Mouse (Mus musculus) ES-E14 (cell line): ENCODE data around the gene Fnbp1. TPM values are rescaled to one million over a fixed set of nuclear protein-coding genes. Genes with fewer than 3 reads are reported as not detected.

Source experiments
- DNase-seq: peaks from one replicate; pipeline ENCODE4 v3.0.0-alpha.2; 2013; ENCODE audit warnings: low read depth, low spot score
- H3K27ac ChIP-seq: 2 replicates; pipeline ENCODE4 v1.5.1; 2012; ENCODE audit warnings: low read depth, mild to moderate bottlenecking, low read length, moderate library complexity, mixed read lengths; ENCODE audit not compliant: poor library complexity, insufficient read depth, severe bottlenecking
- H3K36me3 ChIP-seq: 2 replicates; pipeline ENCODE4 v1.6.1; 2012; ENCODE audit warnings: mild to moderate bottlenecking, low read length, moderate library complexity, mixed read lengths; ENCODE audit not compliant: control insufficient read depth, poor library complexity, insufficient read depth, severe bottlenecking
- H3K4me1 ChIP-seq, 2 experiments: fragments of 150-350 bp in 1 of 2; sonication (generic) in 1 of 2; 2 replicates each; pipeline ENCODE4 v1.6.1; 2012; ENCODE audit warnings: low read length in 2 of 2, mild to moderate bottlenecking in 1 of 2, mixed read lengths in 1 of 2; ENCODE audit not compliant: control insufficient read depth in 2 of 2, insufficient read depth in 2 of 2, poor library complexity in 1 of 2
- H3K4me3 ChIP-seq, 2 experiments: fragments of 150-350 bp in 1 of 2; sonication (generic) in 1 of 2; 2 replicates each; pipeline ENCODE4 v1.5.1; 2012; ENCODE audit warnings: low read length in 2 of 2, low read depth in 1 of 2, mild to moderate bottlenecking in 1 of 2, mixed read lengths in 1 of 2; ENCODE audit not compliant: insufficient read depth in 1 of 2, poor library complexity in 1 of 2, severe bottlenecking in 1 of 2
- H3K9ac ChIP-seq: 2 replicates; pipeline ENCODE4 v1.6.1; 2012; ENCODE audit warnings: low read depth, mild to moderate bottlenecking, low read length, mixed read lengths; ENCODE audit not compliant: poor library complexity, insufficient read depth, severe bottlenecking
- H3K9me3 ChIP-seq: fragments of 150-350 bp; sonication (generic); 2 replicates; pipeline ENCODE4 v1.6.1; 2012; ENCODE audit warnings: low read depth, mild to moderate bottlenecking, low read length; ENCODE audit not compliant: control insufficient read depth, insufficient read depth
- CHD2 ChIP-seq: IDR thresholded peaks from 2 replicates; pipeline ENCODE4 v1.6.1; 2014; ENCODE audit warnings: mild to moderate bottlenecking, low read depth, low read length, inconsistent platforms
- HCFC1 ChIP-seq: IDR thresholded peaks from 2 replicates; pipeline ENCODE4 v1.6.1; 2012; ENCODE audit warnings: low read length, inconsistent platforms, borderline replicate concordance; ENCODE audit not compliant: insufficient read depth
- MAFK ChIP-seq: IDR thresholded peaks from 2 replicates; pipeline ENCODE4 v1.6.1; 2014; ENCODE audit warnings: mild to moderate bottlenecking, low read depth, low read length, inconsistent platforms; ENCODE audit not compliant: insufficient read depth
- ZC3H11A ChIP-seq: IDR thresholded peaks from 2 replicates; pipeline ENCODE4 v1.6.1; 2012; ENCODE audit warnings: low read depth, mild to moderate bottlenecking, inconsistent platforms, low read length, borderline replicate concordance
- ZNF384 ChIP-seq: IDR thresholded peaks from 2 replicates; pipeline ENCODE4 v1.6.1; 2012; ENCODE audit warnings: low read depth, low read length, inconsistent platforms
- in situ Hi-C, 2 experiments: fragments of 600-800 bp; cut with MboI; formaldehyde crosslinking; loops; one replicate each; pipeline ENCODE4 v1.15.1; 2025; ENCODE audit warnings: low sequenced_read_pairs in 2 of 2, inconsistent platforms in 1 of 2; ENCODE audit not compliant: unreplicated experiment in 2 of 2
- total RNA-seq: library from RNA; depleted of rRNA; stranded (reverse); fragments of 300-350 nt; gene quantifications from 2 replicates; pipeline ENCODE4 v1.2.3, GENCODE M21; 2012

Gene Fnbp1
- total RNA-seq, 1 experiment, result 16.5 TPM

GRCm38 (mm10) chr2:31126048-31126447 lies 15.8 kb downstream of the Fnbp1 start:
- no peak overlapping the region for H3K9ac ChIP-seq
- no peak overlapping the region for H3K4me3 ChIP-seq
- DNase-seq, result no peak
- H3K9me3 ChIP-seq, result no peaks in the 10 kb centered on the region
- H3K27ac ChIP-seq, result no peak overlapping the region
- peaks cover 17 to 37% of the 10 kb centered on the region in 2 experiments for H3K4me1 ChIP-seq
- TF ChIP-seq CHD2, result no peak
- in situ Hi-C loops, result no loop called here
- no peaks in the 10 kb centered on the region for H3K36me3 ChIP-seq

GRCm38 (mm10) chr2:31125156-31125555 lies 16.7 kb downstream of the Fnbp1 start:
- H3K4me3 ChIP-seq, result no peak overlapping the region

GRCm38 (mm10) chr2:31124694-31125093 lies 17.1 kb downstream of the Fnbp1 start:
- Histone ChIP-seq H3K4me1 (peaks cover 11 to 34% of the 10 kb centered on the region in 2 experiments), H3K27ac (no peak overlapping the region), H3K9ac (no peak overlapping the region), H3K36me3 (no peaks in the 10 kb centered on the region), H3K9me3 (no peaks in the 10 kb centered on the region), H3K4me3 (no peak overlapping the region)
- TF ChIP-seq ZC3H11A (no peak), MAFK (no peak)
- in situ Hi-C loops, result no loop called here
- no peak for DNase-seq

More at GRCm38 (mm10) chr2:31125156-31125555, 16.7 kb downstream of the Fnbp1 start:
- Histone ChIP-seq H3K27ac (no peak overlapping the region), H3K36me3 (no peaks in the 10 kb centered on the region), H3K9me3 (no peaks in the 10 kb centered on the region), H3K4me1 (peaks cover 13 to 33% of the 10 kb centered on the region in 2 experiments), H3K9ac (no peak overlapping the region)
- TF ChIP-seq MAFK, result no peak
- no peak for TF ChIP-seq ZNF384
- no peak for TF ChIP-seq HCFC1
- no peak for TF ChIP-seq CHD2
- no peak for TF ChIP-seq ZC3H11A
- no peak for DNase-seq
- in situ Hi-C loops, result no loop called here

- H3K9ac ChIP-seq, result no peak overlapping the region
- in situ Hi-C loops, result no loop called here
- no peaks in the 10 kb centered on the region for H3K36me3 ChIP-seq
- H3K27ac ChIP-seq, result no peak overlapping the region
- H3K4me3 ChIP-seq, result no peak overlapping the region
- TF ChIP-seq HCFC1, result no peak
- no peak for TF ChIP-seq MAFK
- TF ChIP-seq CHD2, result no peak
- no peak for TF ChIP-seq ZC3H11A
- no peak for TF ChIP-seq ZNF384
- DNase-seq, result no peak
- H3K4me1 ChIP-seq, result peaks cover 9 to 25% of the 10 kb centered on the region in 2 experiments
- H3K9me3 ChIP-seq, result no peaks in the 10 kb centered on the region
Measured at GRCm38 (mm10) chr2:31123493-31123892, 18.3 kb downstream of the Fnbp1 start.

DNA sequence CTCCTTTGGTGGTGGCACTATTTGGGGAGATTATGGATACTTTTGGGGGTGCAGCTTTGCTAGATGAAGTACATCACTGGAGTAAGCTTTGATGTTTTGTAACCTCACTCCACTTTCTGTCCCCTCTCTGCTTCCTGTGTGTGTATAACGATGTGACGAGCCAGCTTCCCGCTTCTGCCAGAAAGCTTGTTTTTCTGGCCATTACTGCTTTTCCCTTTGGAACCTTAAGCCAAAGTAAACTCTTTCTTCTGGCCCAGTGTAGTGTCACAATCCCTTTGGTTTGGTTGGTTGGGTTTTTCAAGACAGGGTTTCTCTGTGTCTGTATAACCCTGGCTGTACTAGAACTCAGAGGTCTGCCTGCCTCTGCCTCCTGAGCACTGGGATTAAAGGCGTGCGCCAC lies 19.0 kb downstream of the Fnbp1 start:
- no peak overlapping the region for H3K9ac ChIP-seq
- no peaks in the 10 kb centered on the region for H3K9me3 ChIP-seq
- no peak for DNase-seq
- H3K4me1 ChIP-seq, result peaks cover 4 to 22% of the 10 kb centered on the region in 2 experiments; a peak in 3 of 4 replicates
- no peaks in the 10 kb centered on the region for H3K36me3 ChIP-seq
- TF ChIP-seq CHD2 (no peak), ZC3H11A (no peak), MAFK (no peak), ZNF384 (no peak), HCFC1 (no peak)
- H3K27ac ChIP-seq, result no peak overlapping the region
- in situ Hi-C loops, result no loop called here
- no peak overlapping the region for H3K4me3 ChIP-seq
